Mouse (Mus musculus): Measurements from ENCODE around the gene Tmem234. TPM values are rescaled to one million over a fixed set of nuclear protein-coding genes. Genes with fewer than 3 reads are reported as not detected.
A peak's percentile ranks its signal among the peaks of the same experiment; 100 is the strongest.
"Not testable (repeated sequence)": the region's sequence is repeated elsewhere in the genome, so short reads cannot be mapped to it uniquely, and the experiment has no call there.

Tmem234 gene
- total RNA-seq (2021): 10 to 100 TPM; 89.3 to 94.8 TPM
- long read RNA-seq, experiment 1, transcript Tmem234-201 (5 exons, 1,437 nt): major isoform, 31 of 112 reads
- long read RNA-seq, experiment 1, transcript Tmem234-210 (5 exons, 1,519 nt): minor isoform, 17 of 112 reads
- long read RNA-seq, experiment 1, transcript Tmem234-218 (4 exons, 1,124 nt): minor isoform, 16 of 112 reads
- long read RNA-seq, experiment 1, partial matches to known transcripts: 13 of 112 reads
- long read RNA-seq, experiment 1, other reads (novel, unspliced or antisense): 28 of 112 reads
- long read RNA-seq, experiment 2, transcript Tmem234-201 (5 exons, 1,437 nt): major isoform, 15 of 70 reads
- long read RNA-seq, experiment 2, transcript Tmem234-218 (4 exons, 1,124 nt): minor isoform, 13 of 70 reads
- long read RNA-seq, experiment 2, transcript Tmem234-210 (5 exons, 1,519 nt): minor isoform, 10 of 70 reads
- long read RNA-seq, experiment 2, partial matches to known transcripts: 10 of 70 reads
- long read RNA-seq, experiment 2, other reads (novel, unspliced or antisense): 19 of 70 reads

DNA sequence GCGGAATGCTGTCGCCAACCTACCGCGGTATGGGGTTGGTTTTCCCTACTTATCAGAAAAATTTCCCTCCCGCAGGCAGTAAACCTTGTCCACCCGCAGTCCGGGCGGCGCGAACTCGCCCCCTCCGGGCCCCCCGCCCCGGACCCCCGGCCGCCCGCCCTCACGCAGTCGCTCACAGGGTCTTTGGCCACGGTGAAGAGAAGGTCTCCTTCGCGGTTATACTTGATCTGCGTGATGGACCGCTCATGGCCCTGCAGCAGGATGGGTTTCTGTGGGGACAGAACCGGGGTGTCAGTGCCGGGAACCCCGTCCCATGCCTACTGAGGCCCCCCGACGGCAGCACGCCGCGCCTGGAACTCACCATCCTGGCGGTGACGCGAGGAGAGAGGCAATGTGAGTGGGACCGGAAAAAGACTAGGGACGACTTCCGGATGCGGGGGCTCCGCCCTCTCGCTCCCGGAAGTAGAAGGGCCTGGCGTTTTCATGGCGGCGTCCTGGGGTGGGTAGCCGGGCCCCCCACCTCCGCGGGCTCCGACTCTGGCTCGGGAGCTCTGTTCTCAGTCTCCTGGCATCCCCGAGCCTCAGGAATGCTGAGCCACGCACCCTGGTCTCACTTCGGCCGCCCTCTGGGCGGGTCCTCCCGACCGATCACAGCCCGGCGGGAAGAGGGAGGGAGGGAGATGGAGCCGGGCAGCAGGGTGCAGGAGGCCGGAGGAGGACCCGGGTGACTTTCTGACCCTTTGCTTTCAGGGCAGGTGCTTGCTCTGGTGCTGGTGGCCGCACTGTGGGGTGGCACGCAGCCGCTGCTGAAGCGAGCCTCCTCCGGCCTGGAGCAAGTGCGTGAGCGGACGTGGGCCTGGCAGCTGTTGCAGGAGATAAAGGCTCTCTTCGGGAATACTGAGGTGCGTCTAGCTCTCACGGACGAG, at the start of gene Tmem234, which contains the start of gene Eif3i:
Tmem234 (plus strand) TSS at position 436 of the 926 bp plus-strand sequence.
Eif3i (minus strand) TSS at position 416 of the 926 bp plus-strand sequence.
- intact Hi-C loops (cut with DNase I): no loop called here
- peak within 1 kb of the TSS; percentile 76 for H3K27ac ChIP-seq
- TF ChIP-seq CTCF (IDR thresholded peaks at IDR 0.05): no peak; the same call in 1 of the 2 replicates
- peak within 1 kb of the TSS; percentile 87 for H3K4me3 ChIP-seq
- DNase-seq (ENCODE audit: extremely low spot score in 1 of 2, low spot score in 2 of 2): peak; percentile 81 to 84

- H3K4me3 ChIP-seq; H3K27ac ChIP-seq; intact Hi-C loops (cut with DNase I); DNase-seq (ENCODE audit: extremely low spot score in 1 of 2, low spot score in 2 of 2): not testable (repeated sequence)
Measured at GRCm38 (mm10) chr4:129554512-129554911, 46.0 kb upstream of the Tmem234 start.

DNA sequence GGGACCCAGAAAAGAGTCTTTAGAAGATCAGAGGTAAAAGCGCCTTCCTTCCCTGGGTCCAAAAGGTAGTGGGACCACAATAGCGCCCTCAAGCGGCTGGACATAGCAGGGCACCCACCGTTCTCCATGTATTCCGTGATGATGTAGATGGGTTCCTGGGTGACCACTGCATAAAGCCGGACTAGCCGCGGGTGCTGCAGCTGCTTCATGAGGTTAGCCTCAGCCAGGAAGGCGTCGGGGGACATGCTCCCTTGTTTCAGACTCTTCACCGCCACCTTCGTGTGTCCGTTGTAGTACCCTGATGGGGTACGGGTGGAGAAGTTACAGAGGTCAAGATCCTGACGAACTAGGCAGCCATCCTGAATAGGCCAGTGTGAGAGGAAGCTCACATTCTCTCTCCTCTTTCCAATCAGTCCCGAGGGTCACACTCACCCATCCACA, 45.0 kb upstream of the Tmem234 start:
- H3K4me3 ChIP-seq: peak overlapping the region; percentile 57
- H3K27ac ChIP-seq: no peak overlapping the region

GRCm38 (mm10) chr4:129555862-129556531, 44.5 kb upstream of the Tmem234 start:
- no peak for DNase-seq (ENCODE audit: extremely low spot score in 1 of 2, low spot score in 2 of 2)
- intact Hi-C loops (cut with DNase I): no loop called here
- Histone ChIP-seq H3K27ac (peak overlapping the region; percentile 52), H3K4me3 (peak overlapping the region; percentile 57)
- no peak for TF ChIP-seq CTCF (IDR thresholded peaks at IDR 0.05)

More for the DNA sequence above, 45.0 kb upstream of the Tmem234 start:
- peak; percentile 68 for TF ChIP-seq CTCF (IDR thresholded peaks at IDR 0.05)
- DNase-seq (ENCODE audit: extremely low spot score in 1 of 2, low spot score in 2 of 2): peak; percentile 36 to 40
- intact Hi-C loops (cut with DNase I): no loop called here

- DNase-seq (ENCODE audit: extremely low spot score in 1 of 2, low spot score in 2 of 2): peak; percentile 74 to 79
- Histone ChIP-seq H3K27ac (peak overlapping the region; percentile 52), H3K4me3 (peak overlapping the region; percentile 57)
- intact Hi-C loops (cut with DNase I): no loop called here
- no peak for TF ChIP-seq CTCF (IDR thresholded peaks at IDR 0.05)
Measured at GRCm38 (mm10) chr4:129556532-129557223, 43.8 kb upstream of the Tmem234 start.

DNA sequence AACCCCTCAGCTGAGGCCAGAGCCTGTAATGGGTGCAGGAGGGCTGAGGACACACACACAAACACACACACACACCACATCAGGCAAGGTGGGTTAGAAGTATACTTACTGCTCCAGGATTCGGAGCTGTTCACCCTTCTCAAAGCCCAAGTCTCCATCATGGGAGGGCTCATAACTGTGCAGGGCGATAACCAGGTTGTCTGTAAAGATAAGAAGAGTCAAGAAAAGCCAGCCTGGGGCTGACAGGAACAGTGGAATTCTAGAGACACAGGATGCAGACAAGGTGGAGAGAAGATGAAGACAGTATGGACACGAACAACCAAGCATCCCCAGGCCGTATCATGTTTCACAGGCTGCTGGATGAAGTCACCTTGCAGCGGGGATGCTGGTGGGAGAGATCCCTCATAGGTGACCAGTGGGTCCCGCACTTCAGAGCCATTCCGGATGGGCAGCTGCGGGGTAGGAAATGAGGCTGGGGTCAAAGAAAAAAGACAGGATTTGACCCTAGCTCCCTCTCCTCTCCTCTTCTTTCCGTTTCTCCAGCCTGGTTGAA, 43.1 kb upstream of the Tmem234 start:
- no peak overlapping the region for H3K27ac ChIP-seq
- TF ChIP-seq CTCF (IDR thresholded peaks at IDR 0.05): no peak
- intact Hi-C loops (cut with DNase I): no loop called here
- no peak overlapping the region for H3K4me3 ChIP-seq
- no peak for DNase-seq (ENCODE audit: extremely low spot score in 1 of 2, low spot score in 2 of 2)

DNA sequence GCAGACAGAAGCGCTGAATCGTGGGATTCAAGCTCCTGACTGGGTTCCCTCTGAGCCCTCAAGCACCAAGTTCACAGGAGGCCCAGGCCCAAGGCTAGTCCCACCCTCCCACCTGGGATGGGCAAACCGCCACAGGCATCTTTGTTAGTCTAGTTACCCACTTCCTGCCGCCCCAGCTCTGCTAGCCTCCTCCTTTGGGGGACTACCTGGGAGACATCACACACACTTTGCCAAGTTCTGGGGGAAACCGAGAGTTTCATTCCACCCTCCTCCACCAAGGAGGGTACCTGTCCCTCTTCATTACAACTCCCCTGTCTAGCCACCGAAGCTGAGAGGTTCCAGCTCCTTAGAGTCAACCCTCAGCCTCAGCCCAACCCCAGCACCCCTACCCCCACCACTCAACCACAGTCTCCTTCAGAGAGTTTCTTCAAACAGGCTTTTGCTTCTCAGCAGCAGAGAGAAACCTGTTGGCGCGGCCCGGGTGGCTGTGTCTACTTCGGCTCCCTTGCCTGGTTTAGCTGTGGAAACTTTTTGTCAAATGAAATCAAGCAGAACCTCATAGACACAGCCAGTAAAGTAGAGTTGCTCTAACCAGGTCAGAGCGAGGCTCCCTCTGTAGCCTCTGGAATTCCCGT, 42.0 kb upstream of the Tmem234 start:
- TF ChIP-seq CTCF (IDR thresholded peaks at IDR 0.05): no peak
- intact Hi-C loops (cut with DNase I): no loop called here
- Histone ChIP-seq H3K27ac (no peak overlapping the region), H3K4me3 (no peak overlapping the region)
- DNase-seq (ENCODE audit: extremely low spot score in 1 of 2, low spot score in 2 of 2): no peak

GRCm38 (mm10) chr4:129561184-129561583, 39.3 kb upstream of the Tmem234 start:
- intact Hi-C loops (cut with DNase I): no loop called here
- H3K4me3 ChIP-seq: no peak overlapping the region
- no peak for DNase-seq (ENCODE audit: extremely low spot score in 1 of 2, low spot score in 2 of 2)
- no peak overlapping the region for H3K27ac ChIP-seq
- TF ChIP-seq CTCF (IDR thresholded peaks at IDR 0.05): no peak

DNA sequence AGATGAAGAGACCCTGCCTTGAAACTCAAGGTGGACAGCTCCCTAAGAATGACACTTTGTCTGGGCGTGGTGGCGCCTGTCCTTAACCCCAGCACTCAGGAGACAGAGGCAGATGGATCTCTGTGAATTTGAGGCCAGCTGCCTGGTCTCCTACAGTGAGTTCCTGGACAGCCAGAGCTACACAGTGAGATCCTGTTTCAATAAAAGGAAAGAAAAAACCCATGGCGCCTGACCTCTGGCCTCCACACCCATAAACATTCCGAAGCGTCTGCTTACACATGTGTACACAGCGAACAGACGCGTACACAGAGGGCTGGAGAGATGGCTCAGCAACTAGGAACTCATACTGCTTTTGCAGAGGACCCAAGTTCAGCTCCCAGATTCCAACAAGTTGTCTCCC, 36.8 kb upstream of the Tmem234 start:
- DNase-seq (ENCODE audit: extremely low spot score in 1 of 2, low spot score in 2 of 2): no peak
- no peak for TF ChIP-seq CTCF (IDR thresholded peaks at IDR 0.05)
- no peak overlapping the region for H3K4me3 ChIP-seq
- intact Hi-C loops (cut with DNase I): no loop called here
- no peak overlapping the region for H3K27ac ChIP-seq

GRCm38 (mm10) chr4:129565139-129565538, 35.3 kb upstream of the Tmem234 start:
- Histone ChIP-seq H3K27ac (no peak overlapping the region), H3K4me3 (no peak overlapping the region)
- no peak for DNase-seq (ENCODE audit: extremely low spot score in 1 of 2, low spot score in 2 of 2)
- TF ChIP-seq CTCF (IDR thresholded peaks at IDR 0.05): no peak
- intact Hi-C loops (cut with DNase I): no loop called here

Data from left cerebral cortex, adult 2 months (tissue).